Mouse (Mus musculus) retina, embryonic 14.5 days (tissue): ENCODE data around the gene Bckdk.
"Not testable (repeated sequence)": the region's sequence is repeated elsewhere in the genome, so short reads cannot be mapped to it uniquely, and the experiment has no call there.

Experiments
- DNase-seq: peaks from one replicate; pipeline ENCODE4 v3.0.0-alpha.2; 2015; ENCODE audit warnings: low spot score

The Bckdk gene

DNA sequence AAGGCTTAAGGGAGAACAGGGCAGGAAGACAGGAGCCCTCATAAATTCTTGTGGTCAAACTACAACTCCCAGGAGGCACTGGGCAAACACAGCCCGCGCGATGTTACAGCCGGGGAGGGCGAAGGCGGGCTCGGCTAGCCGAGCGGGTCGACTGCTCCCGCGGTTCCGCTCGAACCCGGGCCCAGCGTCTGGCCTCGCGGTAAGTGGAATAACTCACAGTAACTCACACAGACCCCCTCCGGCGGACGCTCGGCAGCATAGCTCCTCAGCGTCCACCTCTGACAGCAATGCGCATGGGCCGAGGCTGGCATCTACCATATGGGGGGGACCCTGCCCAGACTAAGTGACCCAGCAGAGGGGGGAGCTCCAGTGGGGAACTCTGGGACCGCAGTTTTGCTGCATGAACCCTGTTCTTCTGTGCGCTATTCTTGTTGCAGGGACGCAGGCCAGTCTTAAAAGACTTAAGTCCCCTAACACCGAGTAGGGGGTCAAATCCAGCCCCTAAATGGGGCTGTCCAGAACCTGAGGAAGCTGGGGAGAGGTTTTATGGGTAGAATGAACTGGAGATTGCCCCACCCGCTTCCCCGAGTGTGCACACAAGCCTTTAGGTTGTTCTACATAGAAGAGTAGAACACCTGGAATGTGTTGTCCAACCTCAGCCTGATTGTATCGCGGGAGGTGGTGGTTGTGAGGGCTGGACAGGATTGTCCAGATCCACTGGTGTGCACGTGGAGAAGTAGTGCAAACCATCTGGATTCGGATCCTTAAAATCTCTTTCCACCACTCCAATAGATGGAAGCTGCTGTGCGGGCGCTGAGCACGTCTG is at the start of gene Bckdk:
Gene Bckdk (plus strand): TSS at position 112 of the 826 bp plus-strand sequence.
- DNase-seq: peak; percentile 84

DNA sequence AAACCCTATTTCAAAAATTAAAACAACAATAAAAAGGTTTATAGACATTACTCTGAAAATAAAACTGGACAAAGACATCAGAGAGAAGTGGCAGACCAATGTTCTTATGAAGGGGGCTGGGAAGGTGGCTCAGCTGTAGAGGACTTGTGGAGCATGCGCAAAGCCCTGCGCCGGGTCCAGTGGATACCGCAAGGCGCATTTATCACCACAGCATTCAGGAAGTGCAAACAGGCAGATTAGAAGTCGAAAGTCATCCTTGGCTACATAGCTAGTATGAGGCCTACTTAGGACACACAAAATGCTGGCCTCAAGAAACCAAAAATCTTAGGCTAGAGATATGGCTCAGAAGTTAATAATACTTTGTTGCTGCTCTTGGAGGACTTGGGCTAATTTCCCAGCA is 45.6 kb upstream of the Bckdk start:
- DNase-seq: no peak

DNA sequence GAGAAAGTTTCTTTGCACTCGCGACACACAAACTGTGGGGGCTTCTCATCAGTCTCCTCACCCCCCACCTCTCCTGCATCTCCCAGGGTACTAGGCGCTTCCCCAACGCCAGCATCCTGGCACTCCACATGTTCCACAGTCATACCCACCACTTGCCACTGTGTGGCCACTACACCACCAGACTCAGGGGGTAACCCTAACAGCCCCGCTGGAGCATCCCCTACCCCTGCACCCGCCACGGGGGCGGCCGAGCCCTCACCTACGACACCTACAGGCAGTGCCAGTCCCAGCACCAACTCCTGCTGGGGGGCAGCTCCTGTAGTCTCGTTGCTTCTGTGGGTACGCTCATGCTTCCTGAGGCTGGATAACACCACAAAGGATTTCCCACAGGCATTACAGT is 37.4 kb upstream of the Bckdk start:
- DNase-seq: no peak

DNA sequence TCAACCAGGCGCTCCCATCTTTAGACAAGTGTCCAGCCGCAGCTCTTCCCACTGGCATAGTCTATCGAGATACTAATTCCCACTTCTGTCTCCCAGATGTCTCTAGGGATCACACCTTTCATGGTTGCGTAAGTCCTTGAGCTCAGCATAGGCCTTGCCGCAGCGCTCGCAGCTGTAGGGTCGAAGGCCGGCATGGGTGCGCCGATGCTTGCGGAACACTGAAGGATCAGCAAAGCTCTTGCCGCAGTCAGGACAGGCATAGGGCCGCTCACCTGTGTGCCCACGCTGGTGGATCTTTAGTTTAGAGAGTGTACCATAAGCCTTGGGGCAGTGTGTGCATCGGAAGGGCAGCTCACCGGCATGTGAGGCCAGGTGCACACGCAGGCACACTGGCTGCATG is 36.2 kb upstream of the Bckdk start:
- DNase-seq: no peak

DNA sequence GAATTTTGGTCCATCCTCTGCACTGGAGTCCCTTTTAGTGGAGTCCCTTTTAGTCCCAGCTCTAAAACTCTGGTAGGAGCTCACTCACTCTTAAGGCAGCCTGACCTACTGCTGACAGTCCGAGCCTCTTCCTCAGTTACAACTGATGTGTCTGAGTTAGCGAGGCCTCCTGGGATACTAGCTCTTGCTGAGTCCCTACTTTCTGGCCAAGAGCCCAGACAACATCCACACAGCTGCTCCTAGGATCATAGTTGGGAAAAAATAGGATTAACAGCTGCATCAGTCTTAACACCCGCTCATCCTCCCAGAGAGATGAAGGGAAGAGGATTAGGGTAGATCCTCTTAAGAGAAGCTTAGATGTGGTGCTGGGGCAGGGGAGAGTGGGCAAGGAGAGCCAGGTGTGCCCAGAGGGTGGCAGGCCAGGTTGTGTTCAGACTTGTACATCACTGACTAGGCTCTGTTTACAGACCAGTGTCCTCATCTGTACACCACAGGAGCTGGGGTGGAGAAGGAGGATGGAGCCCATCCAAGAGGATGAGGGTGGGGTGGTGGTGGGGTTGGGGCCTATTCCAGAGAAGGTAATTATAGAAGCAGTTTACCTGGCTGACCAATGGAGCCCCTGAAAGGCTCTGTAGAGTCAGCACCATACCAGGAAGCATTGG is 34.6 kb upstream of the Bckdk start:
- DNase-seq: peak; percentile 30

DNA sequence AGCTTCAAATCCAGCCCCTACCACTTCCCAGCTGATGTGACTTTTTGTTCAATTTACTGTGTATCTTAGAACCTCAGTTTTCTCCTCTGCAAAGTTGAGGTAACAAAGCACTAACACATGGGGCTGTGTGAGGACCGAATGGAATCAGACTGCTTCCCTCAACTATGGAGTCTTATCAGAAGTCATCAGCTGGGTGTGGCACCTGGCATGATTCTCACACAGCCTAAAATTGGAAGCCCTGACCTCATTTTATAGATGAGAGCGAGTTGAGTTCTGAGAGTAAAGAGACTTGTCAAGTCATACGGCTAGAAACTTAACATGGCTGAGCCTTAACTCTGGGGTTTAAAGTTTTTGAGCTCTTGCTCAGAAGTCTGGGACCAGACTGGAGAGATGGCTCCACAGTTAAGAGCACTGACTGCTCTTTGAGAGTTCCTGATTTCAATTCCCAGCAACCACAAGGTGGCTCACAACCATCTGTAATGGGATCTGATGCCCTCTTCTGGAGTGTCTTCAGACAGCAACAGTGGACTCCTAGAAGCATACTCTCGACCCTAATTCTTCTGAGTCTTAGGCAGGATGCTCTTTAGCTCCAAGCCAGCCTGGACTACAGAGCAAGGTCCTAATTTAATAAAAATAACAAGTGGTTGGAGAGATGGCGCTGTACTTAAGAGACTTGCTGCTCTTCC is 33.6 kb upstream of the Bckdk start:
- DNase-seq: peak; percentile 7

DNA sequence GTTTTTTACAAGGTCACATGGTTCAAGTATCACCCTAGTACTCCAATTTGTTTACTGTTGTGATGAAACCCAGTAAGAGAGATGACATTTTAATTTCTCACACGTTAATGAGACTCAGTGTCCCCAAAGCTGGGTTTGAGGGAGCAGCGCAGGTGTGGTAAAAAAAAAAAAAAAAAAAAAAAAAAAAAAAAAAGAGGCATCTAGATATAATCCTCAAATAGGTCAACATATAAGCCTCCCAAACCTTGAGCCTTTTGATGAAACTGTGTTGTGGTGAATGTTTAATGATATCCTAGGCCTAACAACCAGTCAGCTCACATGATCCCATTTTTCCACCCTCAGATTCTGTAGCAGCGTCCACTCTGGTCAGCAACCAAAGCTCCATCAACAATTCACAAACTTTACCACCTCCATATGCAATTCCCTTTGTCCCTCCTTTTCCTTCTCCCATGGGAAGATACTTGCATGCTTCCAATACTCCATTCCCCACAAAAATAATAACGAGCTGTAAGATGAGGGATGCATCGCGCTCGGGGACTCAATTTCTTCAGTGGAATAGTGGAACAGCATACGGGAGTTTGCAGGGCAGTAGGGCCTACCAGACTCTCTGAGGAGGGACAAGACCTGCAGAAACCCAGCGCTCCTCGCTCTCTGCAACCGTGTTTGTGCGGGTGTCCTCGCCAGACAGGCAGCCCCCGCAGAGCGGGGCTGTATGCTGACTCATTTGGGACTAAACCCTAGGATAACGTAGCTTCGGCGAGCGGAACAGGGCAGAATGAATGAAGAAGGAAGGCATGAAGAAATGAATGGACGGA is 28.9 kb upstream of the Bckdk start:
- DNase-seq: no peak

DNA sequence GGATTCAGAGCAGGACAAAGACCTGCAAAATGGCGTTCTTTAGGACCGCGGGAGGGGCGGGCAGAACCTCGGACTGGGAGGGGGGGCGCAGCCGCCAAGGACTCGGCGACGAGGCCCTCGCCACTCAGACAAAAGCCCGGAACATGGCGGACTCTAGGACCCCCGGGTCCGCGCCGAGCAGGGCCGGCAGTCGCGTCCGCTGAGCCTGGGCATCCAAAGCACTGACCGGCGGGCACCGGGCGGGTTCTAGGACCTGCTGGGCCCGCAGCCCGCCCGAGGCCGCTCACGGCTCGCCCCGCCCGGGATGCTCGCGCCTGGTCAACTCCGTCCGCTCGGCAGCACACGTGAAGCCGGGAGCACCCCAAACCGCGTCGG is 28.3 kb upstream of the Bckdk start:
- peak; percentile 97 for DNase-seq

DNA sequence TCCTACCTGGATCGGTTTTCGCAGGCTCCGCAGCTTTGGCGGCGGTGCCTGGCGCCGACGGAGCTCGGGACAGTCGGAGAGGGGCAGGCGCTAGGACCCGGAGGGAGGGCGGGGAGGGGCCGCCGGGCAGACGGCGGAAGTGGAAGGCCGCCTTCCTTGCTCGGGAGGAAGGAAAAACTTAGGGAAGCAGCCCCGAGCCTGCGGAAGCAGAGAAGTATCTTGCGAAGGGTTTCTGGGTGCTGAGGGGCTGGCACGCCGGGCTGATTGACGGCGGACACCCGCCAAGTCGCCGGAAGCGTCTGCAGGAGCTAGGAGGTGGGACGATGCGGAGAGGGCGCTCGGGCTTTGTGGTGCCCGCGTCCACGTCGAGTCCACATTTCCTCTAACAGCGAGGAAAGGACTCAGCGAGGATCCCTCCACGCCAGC is 27.8 kb upstream of the Bckdk start, which contains the start of gene Zfp646:
Gene Zfp646 (plus strand): TSS at position 181 of the 426 bp plus-strand sequence.
- DNase-seq: peak; percentile 80

DNA sequence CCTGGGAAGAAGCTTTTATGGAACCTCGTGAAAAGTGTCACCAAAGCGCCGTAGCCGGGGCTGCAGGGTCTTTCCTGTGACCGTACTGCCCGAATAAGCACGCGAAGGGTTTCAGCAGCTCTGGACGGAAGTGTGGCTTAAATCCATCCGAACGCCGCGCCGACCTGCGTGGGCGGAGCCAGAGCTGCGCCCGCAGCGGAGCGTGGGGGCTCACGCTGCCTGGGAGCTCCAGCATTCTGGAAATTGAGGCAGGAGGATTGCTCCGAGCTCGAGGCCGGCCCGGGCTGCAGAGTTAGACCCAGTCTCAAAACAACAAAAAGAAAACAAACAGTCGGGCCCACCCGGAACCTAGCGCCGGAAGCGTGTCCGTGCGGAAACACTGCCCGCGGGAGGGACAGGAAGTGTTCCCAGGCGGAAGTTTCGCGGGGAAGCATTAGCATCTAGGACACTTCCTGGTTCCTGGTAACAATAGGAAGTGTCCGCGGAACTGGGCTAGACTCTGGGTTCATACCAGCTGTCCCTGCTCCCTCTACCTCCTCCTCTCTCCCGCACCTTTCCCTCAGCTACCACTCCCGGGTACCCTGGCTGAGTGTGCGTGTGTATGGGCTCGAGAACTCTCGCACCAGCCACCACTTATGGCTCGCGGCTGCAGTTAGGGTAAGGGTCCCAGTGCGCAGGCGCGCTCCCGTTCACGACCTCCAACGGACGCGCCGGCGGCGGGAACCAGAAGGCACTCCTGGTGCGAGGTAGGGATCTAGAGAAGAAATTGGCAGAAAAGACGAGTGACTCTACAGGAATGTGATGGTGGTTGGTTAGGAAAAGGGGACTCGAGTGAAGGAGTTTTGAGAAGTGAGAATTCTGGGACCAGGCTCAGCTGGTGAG is 27.2 kb upstream of the Bckdk start, which contains the start of gene Zfp668:
Gene Zfp668 (minus strand): TSS at position 362 of the 882 bp plus-strand sequence.
- DNase-seq: peak; percentile 96

DNA sequence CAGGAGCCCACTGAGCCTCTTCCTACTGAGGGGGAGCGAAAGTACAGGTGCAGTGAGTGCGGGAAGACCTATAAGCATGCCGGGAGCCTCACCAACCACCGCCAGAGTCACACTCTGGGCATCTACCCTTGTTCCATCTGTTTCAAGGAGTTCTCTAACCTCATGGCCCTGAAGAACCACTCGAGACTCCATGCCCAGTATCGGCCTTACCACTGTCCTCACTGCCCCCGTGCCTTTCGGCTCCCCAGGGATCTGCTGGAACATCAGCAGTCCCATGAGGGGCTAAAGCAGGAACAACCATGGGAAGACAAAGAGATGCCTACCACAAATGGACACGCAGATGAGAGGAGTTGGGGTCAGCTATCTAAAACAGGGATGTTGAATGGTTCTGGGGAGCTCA is 24.6 kb upstream of the Bckdk start:
- DNase-seq: no peak

DNA sequence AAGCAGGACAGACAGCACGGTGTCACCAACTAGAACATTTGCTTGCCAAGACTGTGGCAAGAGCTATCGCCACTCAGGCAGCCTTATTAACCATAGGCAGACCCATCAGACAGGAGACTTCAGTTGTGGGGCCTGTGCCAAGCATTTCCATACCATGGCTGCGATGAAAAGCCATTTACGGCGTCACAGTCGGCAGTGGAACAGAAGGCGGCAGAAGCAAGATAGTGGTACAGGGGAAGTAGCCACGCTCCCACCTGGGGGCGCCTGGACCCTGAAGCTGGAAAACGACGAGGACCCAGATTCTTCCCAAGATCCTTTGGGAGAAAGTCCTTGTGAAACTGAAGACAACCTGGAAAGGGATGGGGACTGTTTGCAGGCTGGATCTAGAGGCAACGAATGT is 23.5 kb upstream of the Bckdk start:
- no peak for DNase-seq

DNA sequence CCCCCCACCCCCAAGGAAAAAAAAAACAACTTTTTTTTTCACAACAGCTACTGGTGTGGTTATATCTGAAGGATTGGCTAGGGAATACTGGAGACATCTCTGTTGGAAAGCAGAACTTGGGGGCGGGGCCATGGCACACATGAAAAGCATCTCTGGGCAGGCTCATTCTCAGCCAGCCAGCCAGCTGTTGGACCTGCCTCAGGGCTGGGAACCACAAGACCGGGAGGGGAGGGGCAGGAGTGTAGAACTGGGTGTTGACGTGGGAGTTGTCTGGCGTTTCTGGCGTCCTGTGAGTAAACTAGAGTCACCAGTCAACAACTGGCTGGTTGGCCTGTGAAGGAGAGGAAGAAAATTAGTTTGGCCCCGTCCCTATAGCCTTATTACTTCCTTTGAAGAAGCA is 17.9 kb upstream of the Bckdk start:
- DNase-seq: no peak

DNA sequence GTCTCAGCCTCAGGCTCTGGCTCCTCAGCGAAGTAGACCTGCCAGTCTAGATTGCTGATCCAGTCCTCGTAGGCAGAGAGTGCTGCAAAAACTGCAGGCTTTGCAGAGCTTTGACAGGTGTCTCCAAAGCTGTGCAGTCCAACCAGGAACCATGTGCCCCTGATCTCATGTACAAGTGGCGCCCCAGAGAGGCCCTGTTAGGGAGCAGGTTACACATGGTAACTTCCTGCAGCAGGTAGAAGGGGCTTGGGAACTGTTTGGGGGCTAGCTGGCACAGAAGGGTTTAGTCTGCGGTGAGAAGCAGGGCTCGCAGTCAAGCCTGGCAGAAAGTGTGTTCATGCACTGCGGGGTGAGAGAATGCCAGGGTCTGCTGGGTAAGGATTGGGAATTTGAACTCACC is 17.3 kb upstream of the Bckdk start:
- no peak for DNase-seq

DNA sequence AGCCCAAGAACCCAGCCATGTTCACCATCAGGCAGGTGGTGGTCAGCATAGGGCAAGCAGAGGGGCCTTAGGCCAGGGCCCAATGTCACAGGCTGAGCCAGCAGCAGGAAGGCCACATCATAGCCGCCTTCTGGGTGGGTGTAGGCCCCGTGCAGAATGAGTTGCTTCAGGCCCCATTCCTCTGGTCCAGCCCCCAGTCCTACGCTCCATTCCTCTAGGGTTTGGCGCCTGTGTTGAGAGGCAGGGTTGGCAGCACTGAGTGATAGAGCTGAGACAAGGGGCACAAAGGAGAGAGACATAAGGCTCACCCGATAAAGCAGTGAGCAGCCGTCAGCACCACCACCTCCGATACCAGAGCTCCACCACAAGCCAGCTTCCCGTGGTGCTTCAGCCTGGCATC is 16.7 kb upstream of the Bckdk start:
- no peak for DNase-seq

DNA sequence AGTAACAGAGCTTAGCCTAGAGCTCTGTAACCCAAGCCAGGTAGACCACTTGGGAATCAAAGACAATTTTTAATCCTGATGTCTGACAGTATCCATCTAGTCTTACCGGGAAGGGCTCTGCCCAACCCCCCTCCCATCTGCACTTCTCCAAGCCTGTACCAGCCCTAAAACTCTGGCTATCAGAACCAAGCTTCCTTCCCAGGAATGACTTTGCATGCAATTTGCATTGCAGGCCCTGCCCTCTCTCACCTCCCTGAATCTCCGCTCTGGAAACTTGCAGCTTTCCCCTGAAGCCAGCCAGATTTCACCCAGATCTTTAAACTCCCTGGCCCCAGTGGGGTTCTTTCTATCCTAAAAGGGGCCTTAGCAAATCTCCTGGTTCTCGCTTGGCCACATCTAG is 16.1 kb upstream of the Bckdk start:
- no peak for DNase-seq

DNA sequence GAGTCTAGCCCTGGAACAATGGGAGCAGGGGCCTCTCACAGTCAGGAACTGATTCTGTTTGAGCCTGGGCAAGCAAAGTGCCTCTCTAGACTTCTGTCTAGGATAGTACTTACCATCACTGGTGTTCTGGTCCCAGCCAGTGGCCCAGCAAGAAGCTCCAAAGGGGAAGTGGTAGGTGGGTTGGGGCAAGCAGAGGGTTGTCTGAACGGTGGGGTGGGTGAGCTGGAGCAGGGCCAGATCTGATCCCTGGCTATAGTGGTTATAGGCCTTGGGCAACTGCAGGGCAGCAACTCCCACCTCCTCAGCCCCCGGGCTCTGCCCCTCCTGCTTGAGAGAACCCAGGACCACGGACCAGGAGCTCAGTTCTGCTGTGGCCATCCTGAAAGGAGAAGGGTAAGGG is 15.1 kb upstream of the Bckdk start:
- no peak for DNase-seq

DNA sequence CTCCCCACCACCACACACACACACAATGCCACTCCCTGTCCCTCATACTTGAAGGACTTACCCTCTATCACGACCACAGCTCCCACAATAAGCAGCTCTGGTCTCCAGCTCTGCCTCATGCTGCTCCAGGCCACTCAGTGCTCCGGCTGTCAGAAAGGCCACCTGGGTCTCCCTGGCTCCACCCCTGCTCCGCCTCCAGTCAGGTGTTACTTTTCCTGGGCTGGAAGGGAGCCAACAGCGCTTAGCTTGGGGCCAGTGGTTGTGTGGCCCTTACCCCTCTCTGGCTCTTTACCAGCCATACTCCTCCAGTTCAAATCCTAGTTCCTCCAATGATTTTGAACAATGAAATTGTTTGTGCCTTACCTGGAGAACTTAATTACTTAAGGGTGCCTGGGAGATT is 13.1 kb upstream of the Bckdk start, which contains the start of gene Prss53:
Gene Prss53 (minus strand): TSS at position 173 of the 400 bp plus-strand sequence.
- DNase-seq: no peak

DNA sequence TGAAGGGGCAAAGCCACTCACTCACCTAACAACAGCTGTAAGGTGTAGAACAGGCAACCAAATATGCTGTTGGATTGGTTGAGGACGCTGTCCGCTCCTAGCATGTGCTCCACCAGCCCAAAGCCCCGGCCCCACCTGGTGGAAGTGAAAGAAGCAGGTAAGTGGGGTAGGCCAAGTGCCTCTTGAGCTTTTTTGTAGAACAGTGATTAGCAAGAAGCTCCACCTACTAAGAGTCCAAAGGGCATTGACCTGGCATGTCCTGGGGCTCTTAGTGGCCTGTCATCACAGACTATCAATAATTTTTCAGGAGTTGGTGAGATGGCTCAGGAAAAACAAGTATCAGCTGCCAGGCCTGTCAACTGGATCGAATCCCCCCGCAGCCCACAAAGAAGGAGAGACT is 9.4 kb upstream of the Bckdk start:
- DNase-seq: no peak

DNA sequence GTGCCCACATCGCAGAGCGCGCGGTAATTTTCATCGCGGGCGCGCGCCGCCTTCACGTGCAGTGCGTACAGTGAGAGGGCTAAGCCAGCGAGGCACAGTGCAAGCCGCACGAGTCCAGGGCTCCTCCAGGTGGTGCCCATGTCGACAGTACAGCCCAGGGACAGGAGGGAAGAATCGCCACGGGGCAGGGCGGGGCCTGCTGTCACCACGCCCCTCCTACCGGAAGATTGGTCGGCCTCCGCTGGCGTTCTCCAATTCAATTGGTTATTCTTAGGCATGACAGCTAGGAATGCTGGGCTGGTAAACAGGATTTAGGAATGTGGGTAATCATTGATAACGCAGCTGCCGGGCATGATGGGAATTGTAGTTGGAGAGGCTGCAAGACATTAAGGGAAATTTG is 8.4 kb upstream of the Bckdk start, which contains the start of the genes Gm21974 and Vkorc1:
Gene Gm21974 (minus strand): TSS at position 13 of the 400 bp plus-strand sequence.
Gene Vkorc1 (minus strand): TSS at position 176 of the 400 bp plus-strand sequence.
- peak; percentile 97 for DNase-seq

DNA sequence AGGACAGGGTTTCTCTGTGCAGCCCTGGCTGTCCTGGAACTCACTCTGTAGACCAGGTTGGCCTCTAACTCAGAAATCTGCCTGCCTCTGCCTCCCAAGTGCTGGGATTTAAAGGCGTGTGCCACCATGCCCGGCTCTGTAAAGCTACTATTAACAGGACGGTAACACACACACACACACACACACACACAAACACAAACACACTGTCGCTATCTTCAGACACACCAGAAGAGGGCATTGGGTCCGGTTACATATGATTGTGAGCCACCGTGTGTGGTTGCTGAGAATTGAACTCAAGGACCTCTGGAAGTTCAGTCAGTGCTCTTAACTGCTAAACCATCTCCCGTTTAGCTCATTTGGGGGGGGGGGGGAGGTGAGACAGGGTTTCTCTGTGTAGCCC is 8.0 kb upstream of the Bckdk start:
- DNase-seq: not testable (repeated sequence)
